Mouse (Mus musculus): ENCODE results near the gene Ogdh.

GRCm38 (mm10) chr11:6372784-6373183, 81.4 kb downstream of the Ogdh start:
- no peak for TF ChIP-seq TAL1 (IDR thresholded peaks at IDR 0.05; ENCODE audit: low read length)
- TF ChIP-seq POLR2A (IDR thresholded peaks at IDR 0.05; ENCODE audit: control insufficient read depth in 1 of 2, insufficient read depth in 1 of 2, low read depth in 1 of 2, low read length in 2 of 2, poor library complexity in 1 of 2): no peak
- no peak for TF ChIP-seq HCFC1 (IDR thresholded peaks at IDR 0.05; ENCODE audit: low read depth, low read length)
- no peak for TF ChIP-seq MAX (IDR thresholded peaks at IDR 0.05; ENCODE audit: low read length)
- TF ChIP-seq RAD21 (IDR thresholded peaks at IDR 0.05; ENCODE audit: low read depth, low read length): no peak
- TF ChIP-seq EP300 (IDR thresholded peaks at IDR 0.05; ENCODE audit: low read depth in 1 of 2, low read length in 2 of 2): no peak
- TF ChIP-seq SMC3 (IDR thresholded peaks at IDR 0.05; ENCODE audit: low read depth, low read length): no peak
- TF ChIP-seq CTCF (IDR thresholded peaks at IDR 0.05 in 2 of 3, conservative IDR thresholded peaks at IDR 0.05 in 1 of 3; ENCODE audit: control insufficient read depth in 1 of 3, insufficient read depth in 1 of 3, low read depth in 2 of 3, low read length in 3 of 3, poor library complexity in 1 of 3, severe bottlenecking in 1 of 3): no peak
- TF ChIP-seq USF2 (IDR thresholded peaks at IDR 0.05; ENCODE audit: borderline replicate concordance in 1 of 2, insufficient read depth in 1 of 2, low read depth in 1 of 2, low read length in 2 of 2): no peak
- no peak for TF ChIP-seq MXI1 (IDR thresholded peaks at IDR 0.05; ENCODE audit: low read depth, low read length)
- no peak for TF ChIP-seq CHD2 (IDR thresholded peaks at IDR 0.05; ENCODE audit: low read length)
- no peak for TF ChIP-seq TCF12 (IDR thresholded peaks at IDR 0.05; ENCODE audit: low read depth, low read length)
- no peak for TF ChIP-seq GATA1 (IDR thresholded peaks at IDR 0.05; ENCODE audit: low read depth, low read length)
